Mouse (Mus musculus): ENCODE measurements around the gene Laptm5. TPM values are rescaled to one million over a fixed set of nuclear protein-coding genes. Genes with fewer than 3 reads are reported as not detected.

Laptm5 gene
- total and polyA plus RNA-seq, 3 experiments = 101 to 696 (median 234) TPM

- Histone ChIP-seq H3K27ac (ENCODE audit: control insufficient read depth, low read depth, low read length) (no peak overlapping the region), H3K27me3 (ENCODE audit: control insufficient read depth in 1 of 2, insufficient read depth in 2 of 2, low read length in 2 of 2) (no peaks in the 10 kb centered on the region), H3K9me3 (replicated peaks; ENCODE audit: insufficient read depth, low read length) (no peaks in the 10 kb centered on the region), H3K4me3 (ENCODE audit: control insufficient read depth in 1 of 2, insufficient read depth in 1 of 2, low read depth in 2 of 2, low read length in 2 of 2) (no peak overlapping the region), H3K79me2 (ENCODE audit: control insufficient read depth, insufficient read depth, low read length, poor library complexity) (no peaks in the 10 kb centered on the region), H3K36me3 (ENCODE audit: control insufficient read depth in 1 of 2, insufficient read depth in 2 of 2, low read length in 2 of 2) (no peaks in the 10 kb centered on the region), H3K4me1 (ENCODE audit: control insufficient read depth in 1 of 2, insufficient read depth in 2 of 2, low read length in 2 of 2) (no peaks in the 10 kb centered on the region), H3K9ac (ENCODE audit: control insufficient read depth, low read depth, low read length, poor library complexity, severe bottlenecking) (no peak overlapping the region)
- no peak for TF ChIP-seq TCF12 (IDR thresholded peaks at IDR 0.05; ENCODE audit: low read depth, low read length)
- no peak for TF ChIP-seq RAD21 (IDR thresholded peaks at IDR 0.05; ENCODE audit: low read depth, low read length)
- no peak for TF ChIP-seq TBP (IDR thresholded peaks at IDR 0.05; ENCODE audit: low read depth, low read length)
- no peak for TF ChIP-seq CHD2 (IDR thresholded peaks at IDR 0.05; ENCODE audit: low read length)
- no peak for DNase-seq (ENCODE audit: low read depth, low spot score)
Measured at GRCm38 (mm10) chr4:130959678-130960077, 46.8 kb downstream of the Laptm5 start.

- H3K4me1 ChIP-seq (ENCODE audit: control insufficient read depth in 1 of 2, insufficient read depth in 2 of 2, low read length in 2 of 2) = no peaks in the 10 kb centered on the region
- TF ChIP-seq ZKSCAN1 (IDR thresholded peaks at IDR 0.05; ENCODE audit: low read depth, low read length) = no peak
- TF ChIP-seq RAD21 (IDR thresholded peaks at IDR 0.05; ENCODE audit: low read depth, low read length) = peak; percentile 97
- TF ChIP-seq ZC3H11A (IDR thresholded peaks at IDR 0.05; ENCODE audit: low read depth, low read length) = peak; percentile 90
- peak; percentile 96 for TF ChIP-seq SMC3 (IDR thresholded peaks at IDR 0.05; ENCODE audit: low read depth, low read length)
- peak; percentile 82 to 99 (median 93) for TF ChIP-seq CTCF (IDR thresholded peaks at IDR 0.05 in 2 of 3, conservative IDR thresholded peaks at IDR 0.05 in 1 of 3; ENCODE audit: control insufficient read depth in 1 of 3, insufficient read depth in 1 of 3, low read depth in 2 of 3, low read length in 3 of 3, poor library complexity in 1 of 3, severe bottlenecking in 1 of 3)
Measured at GRCm38 (mm10) chr4:130960118-130960734, 47.3 kb downstream of the Laptm5 start.

GRCm38 (mm10) chr4:130971278-130971677 lies 58.4 kb downstream of the Laptm5 start:
- no peaks in the 10 kb centered on the region for H3K9me3 ChIP-seq (replicated peaks; ENCODE audit: insufficient read depth, low read length)
- TF ChIP-seq RAD21 (IDR thresholded peaks at IDR 0.05; ENCODE audit: low read depth, low read length) (peak; percentile 4; the same call in 1 of the 2 replicates), SMC3 (IDR thresholded peaks at IDR 0.05; ENCODE audit: low read depth, low read length) (0 out of 2 replicates have a peak, but pooled peaks have one; percentile 10), ZKSCAN1 (IDR thresholded peaks at IDR 0.05; ENCODE audit: low read depth, low read length) (no peak), CTCF (IDR thresholded peaks at IDR 0.05 in 2 of 3, conservative IDR thresholded peaks at IDR 0.05 in 1 of 3; ENCODE audit: control insufficient read depth in 1 of 3, insufficient read depth in 1 of 3, low read depth in 2 of 3, low read length in 3 of 3, poor library complexity in 1 of 3, severe bottlenecking in 1 of 3) (peak in 2 of 3 experiments; percentile 24 to 29; a peak in 3 of 6 replicates)
- no peak overlapping the region for H3K4me3 ChIP-seq (ENCODE audit: control insufficient read depth in 1 of 2, insufficient read depth in 1 of 2, low read depth in 2 of 2, low read length in 2 of 2)
- no peaks in the 10 kb centered on the region for H3K27me3 ChIP-seq (ENCODE audit: control insufficient read depth in 1 of 2, insufficient read depth in 2 of 2, low read length in 2 of 2)
- no peaks in the 10 kb centered on the region for H3K79me2 ChIP-seq (ENCODE audit: control insufficient read depth, insufficient read depth, low read length, poor library complexity)
- no peaks in the 10 kb centered on the region for H3K36me3 ChIP-seq (ENCODE audit: control insufficient read depth in 1 of 2, insufficient read depth in 2 of 2, low read length in 2 of 2)
- H3K9ac ChIP-seq (ENCODE audit: control insufficient read depth, low read depth, low read length, poor library complexity, severe bottlenecking) = no peak overlapping the region
- no peaks in the 10 kb centered on the region for H3K4me1 ChIP-seq (ENCODE audit: control insufficient read depth in 1 of 2, insufficient read depth in 2 of 2, low read length in 2 of 2)
- H3K27ac ChIP-seq (ENCODE audit: control insufficient read depth, low read depth, low read length) = no peak overlapping the region
- DNase-seq (ENCODE audit: low read depth, low spot score) = no peak

More at GRCm38 (mm10) chr4:130960118-130960734, 47.3 kb downstream of the Laptm5 start:
- H3K36me3 ChIP-seq (ENCODE audit: control insufficient read depth in 1 of 2, insufficient read depth in 2 of 2, low read length in 2 of 2) = no peaks in the 10 kb centered on the region
- H3K9me3 ChIP-seq (replicated peaks; ENCODE audit: insufficient read depth, low read length) = no peaks in the 10 kb centered on the region
- peak; percentile 73 for DNase-seq (ENCODE audit: low read depth, low spot score)
- H3K4me3 ChIP-seq (ENCODE audit: control insufficient read depth in 1 of 2, insufficient read depth in 1 of 2, low read depth in 2 of 2, low read length in 2 of 2) = no peak overlapping the region
- H3K27me3 ChIP-seq (ENCODE audit: control insufficient read depth in 1 of 2, insufficient read depth in 2 of 2, low read length in 2 of 2) = no peaks in the 10 kb centered on the region
- no peaks in the 10 kb centered on the region for H3K79me2 ChIP-seq (ENCODE audit: control insufficient read depth, insufficient read depth, low read length, poor library complexity)
- H3K27ac ChIP-seq (ENCODE audit: control insufficient read depth, low read depth, low read length) = no peak overlapping the region
- no peak overlapping the region for H3K9ac ChIP-seq (ENCODE audit: control insufficient read depth, low read depth, low read length, poor library complexity, severe bottlenecking)

All from MEL (cell line).